Mouse (Mus musculus) liver, embryonic 14.5 days (tissue): ENCODE measurements around the gene Tecta. TPM values are rescaled to one million over a fixed set of nuclear protein-coding genes. Genes with fewer than 3 reads are reported as not detected.

Experiments used
- ATAC-seq: fragments of 200-750 bp; cut with Nextera tagmentation; 2 replicates; pipeline ENCODE4 v1.8.0; 2017; ENCODE audit warnings: moderate number of reproducible peaks, mild to moderate bottlenecking, moderate library complexity; ENCODE audit not compliant: insufficient read depth
- DNase-seq, 3 experiments: peaks; one replicate each; pipeline ENCODE4 v3.0.0-alpha.2; 2012 to 2013; ENCODE audit warnings: low read depth in 3 of 3, low spot score in 3 of 3
- H3K27ac ChIP-seq: fragments of 300-500 bp; sonication (generic); 2 replicates; pipeline ENCODE4 v1.5.1; 2014; ENCODE audit warnings: moderate library complexity, mild to moderate bottlenecking, control low read depth, inconsistent platforms
- H3K27me3 ChIP-seq: fragments of 300-500 bp; sonication (generic); 2 replicates; pipeline ENCODE4 v1.6.1; 2014; ENCODE audit warnings: mild to moderate bottlenecking, low read length, moderate library complexity; ENCODE audit not compliant: control insufficient read depth, insufficient read depth
- H3K36me3 ChIP-seq: fragments of 300-500 bp; sonication (generic); replicated peaks from 2 replicates; pipeline ENCODE4 v1.6.1; 2014; ENCODE audit warnings: low read depth; ENCODE audit not compliant: control insufficient read depth, insufficient read depth
- H3K4me1 ChIP-seq, 2 experiments: fragments of 200-500 bp in 1 of 2; fragments of 300-500 bp in 1 of 2; sonication (generic) in 1 of 2; replicated peaks; 2 replicates each; pipeline ENCODE4 v1.6.1; 2012 to 2014; ENCODE audit warnings: antibody characterized with exemption in 1 of 2, inconsistent platforms in 1 of 2, low read length in 1 of 2; ENCODE audit not compliant: control insufficient read depth in 2 of 2, insufficient read depth in 2 of 2
- H3K4me2 ChIP-seq: fragments of 300-500 bp; sonication (generic); 2 replicates; pipeline ENCODE4 v1.6.1; 2014; ENCODE audit warnings: low read depth, mild to moderate bottlenecking, control low read depth, moderate library complexity
- H3K4me3 ChIP-seq, 2 experiments: fragments of 200-500 bp in 1 of 2; fragments of 300-500 bp in 1 of 2; sonication (generic) in 1 of 2; 2 replicates each; pipeline ENCODE4 v1.5.1; 2012 to 2014; ENCODE audit warnings: low read depth in 2 of 2, low read length in 2 of 2, mild to moderate bottlenecking in 2 of 2, control low read depth in 1 of 2, inconsistent platforms in 1 of 2, moderate library complexity in 1 of 2; ENCODE audit not compliant: insufficient read depth in 1 of 2
- H3K9ac ChIP-seq: fragments of 300-500 bp; sonication (generic); replicated peaks from 2 replicates; pipeline ENCODE4 v1.6.1; 2014; ENCODE audit warnings: mild to moderate bottlenecking, control low read depth, moderate library complexity
- H3K9me3 ChIP-seq: fragments of 300-500 bp; sonication (generic); 2 replicates; pipeline ENCODE4 v1.6.1; 2016; ENCODE audit warnings: low read length, mixed read lengths; ENCODE audit not compliant: control insufficient read depth
- CTCF ChIP-seq: IDR thresholded peaks from 2 replicates; pipeline ENCODE4 v1.5.1; 2016; ENCODE audit warnings: antibody characterized with exemption, low read depth, control low read depth
- EP300 ChIP-seq: IDR thresholded peaks from 2 replicates; pipeline ENCODE4 v1.6.1; 2016; ENCODE audit warnings: antibody characterized with exemption, low read depth
- WGBS: fragments of 180-500 bp; shearing (Covaris S2); extraction: QIAGEN DNeasy Blood & Tissue Kit; methylation state at CpG from one replicate; pipeline ENCODE4 v1.1.7; 2014; ENCODE audit not compliant: insufficient replicate concordance; 5-methylcytosine and 5-hydroxymethylcytosine counted together
- microRNA-seq: library from miRNA; unstranded; fragments of <30 nt; microRNA quantifications from one replicate; pipeline ENCODE4, GENCODE M21; 2016
- polyA plus RNA-seq, 2 experiments: library from polyadenylated mRNA; depleted of rRNA in 1 of 2; stranded (reverse) in 1 of 2; unstranded in 1 of 2; fragments of >200 nt; fragmentation: Nextera tagmentation in 1 of 2; extraction: Ambion mirVana in 1 of 2; gene quantifications; 2 replicates each; pipeline versions ENCODE4 v1.2.1 to v1.2.3; 2012 to 2014

Tecta gene
- polyA plus RNA-seq, 2 experiments = 0.05 to 0.28 TPM

- Histone ChIP-seq H3K27ac (no peak overlapping the region), H3K27me3 (no peaks in the 10 kb centered on the region), H3K36me3 (no peaks in the 10 kb centered on the region), H3K9me3 (no peaks in the 10 kb centered on the region), H3K4me2 (no peak overlapping the region), H3K9ac (no peak overlapping the region), H3K4me3 (no peak overlapping the region), H3K4me1 (no peaks in the 10 kb centered on the region; a peak in 1 of 4 replicates)
- 49% methylated on average over 2 of the region's 2 CpGs for WGBS
- DNase-seq (no peak), ATAC-seq (no peak)
- TF ChIP-seq CTCF (no peak), EP300 (no peak)
Measured at GRCm38 (mm10) chr9:42294131-42294530, 105.6 kb downstream of the Tecta start.

GRCm38 (mm10) chr9:42293596-42293995 lies 106.1 kb downstream of the Tecta start:
- ATAC-seq = no peak
- no peaks in the 10 kb centered on the region for H3K36me3 ChIP-seq
- no peaks in the 10 kb centered on the region; a peak in 1 of 4 replicates for H3K4me1 ChIP-seq
- no peak for TF ChIP-seq EP300
- no peak for TF ChIP-seq CTCF
- no peak overlapping the region for H3K4me3 ChIP-seq
- H3K27me3 ChIP-seq = no peaks in the 10 kb centered on the region
- WGBS = 57% methylated on average over 3 of the region's 3 CpGs
- DNase-seq = no peak
- no peak overlapping the region for H3K9ac ChIP-seq
- H3K9me3 ChIP-seq = no peaks in the 10 kb centered on the region
- H3K27ac ChIP-seq = no peak overlapping the region
- H3K4me2 ChIP-seq = no peak overlapping the region

GRCm38 (mm10) chr9:42293051-42293450 lies 106.7 kb downstream of the Tecta start:
- Histone ChIP-seq H3K27me3 (no peaks in the 10 kb centered on the region), H3K9me3 (no peaks in the 10 kb centered on the region), H3K4me1 (no peaks in the 10 kb centered on the region; a peak in 1 of 4 replicates), H3K27ac (no peak overlapping the region), H3K4me3 (no peak overlapping the region), H3K9ac (no peak overlapping the region), H3K4me2 (no peak overlapping the region), H3K36me3 (no peaks in the 10 kb centered on the region)
- no peak for TF ChIP-seq CTCF
- TF ChIP-seq EP300 = no peak
- no peak for DNase-seq
- no peak for ATAC-seq
- 53% methylated on average over 7 of the region's 7 CpGs for WGBS

- no peaks in the 10 kb centered on the region for H3K4me1 ChIP-seq
- H3K27me3 ChIP-seq = no peaks in the 10 kb centered on the region
- 30% methylated on average over 4 of the region's 4 CpGs for WGBS
- no peak overlapping the region for H3K27ac ChIP-seq
- H3K9me3 ChIP-seq = no peaks in the 10 kb centered on the region
- no peak overlapping the region for H3K4me3 ChIP-seq
- TF ChIP-seq CTCF (no peak), EP300 (no peak)
- no peak overlapping the region for H3K9ac ChIP-seq
- no peak overlapping the region for H3K4me2 ChIP-seq
- no peaks in the 10 kb centered on the region for H3K36me3 ChIP-seq
- no peak for ATAC-seq
- DNase-seq = no peak
Measured at GRCm38 (mm10) chr9:42279676-42280075, 120.1 kb downstream of the Tecta start.

Small RNAs within 50 kb of the gene (microRNA-seq; reads per million reads assigned to microRNA genes)
- not detected for gene Gm44311

Other genes with a start within 250 kb of the Tecta start
- 30.5 and 39.2 TPM in 2 replicates for gene Sc5d, start 135.7 kb downstream of the Tecta start, polyA plus RNA-seq (2012; rRNA removed)
- gene Sc5d, start 135.7 kb downstream of the Tecta start, polyA plus RNA-seq (2014; fragmentation: Nextera tagmentation; extraction: Ambion mirVana) = 59.2 and 63.4 TPM in 2 replicates
- 16.7 and 19.7 TPM in 2 replicates for gene Tbcel, start 107.9 kb upstream of the Tecta start, polyA plus RNA-seq (2012; rRNA removed)
- gene Tbcel, start 107.9 kb upstream of the Tecta start, polyA plus RNA-seq (2014; fragmentation: Nextera tagmentation; extraction: Ambion mirVana) = 11.3 and 12.1 TPM in 2 replicates